Mouse (Mus musculus): ENCODE measurements around the gene Sik2.

Gene Sik2

GRCm38 (mm10) chr9:50986123-50986522 is 22.8 kb downstream of the Sik2 start:
- no peak for DNase-seq (ENCODE audit: low spot score)

GRCm38 (mm10) chr9:50981499-50982190 is 27.2 kb downstream of the Sik2 start:
- no peak for DNase-seq (ENCODE audit: low spot score)

GRCm38 (mm10) chr9:50974631-50975030 is 34.2 kb downstream of the Sik2 start:
- no peak for DNase-seq (ENCODE audit: low spot score)

GRCm38 (mm10) chr9:50970413-50970812 is 38.5 kb downstream of the Sik2 start:
- no peak for DNase-seq (ENCODE audit: low spot score)

GRCm38 (mm10) chr9:50969266-50969665 is 39.6 kb downstream of the Sik2 start:
- DNase-seq (ENCODE audit: low spot score): no peak

GRCm38 (mm10) chr9:50966277-50966676 is 42.6 kb downstream of the Sik2 start:
- no peak for DNase-seq (ENCODE audit: low spot score)

GRCm38 (mm10) chr9:50965392-50965791 is 43.5 kb downstream of the Sik2 start:
- no peak for DNase-seq (ENCODE audit: low spot score)

- DNase-seq (ENCODE audit: low spot score): no peak
Measured at GRCm38 (mm10) chr9:50964911-50965310, 44.0 kb downstream of the Sik2 start.

GRCm38 (mm10) chr9:50957956-50958489 is 50.9 kb downstream of the Sik2 start:
- no peak for DNase-seq (ENCODE audit: low spot score)

GRCm38 (mm10) chr9:50955176-50955575 is 53.7 kb downstream of the Sik2 start:
- no peak for DNase-seq (ENCODE audit: low spot score)

- DNase-seq (ENCODE audit: low spot score): no peak
Measured at GRCm38 (mm10) chr9:50948097-50948823, 60.6 kb downstream of the Sik2 start.

- DNase-seq (ENCODE audit: low spot score): no peak
Measured at GRCm38 (mm10) chr9:50946338-50946737, 62.5 kb downstream of the Sik2 start.

GRCm38 (mm10) chr9:50944826-50945225 is 64.0 kb downstream of the Sik2 start:
- no peak for DNase-seq (ENCODE audit: low spot score)

GRCm38 (mm10) chr9:50942711-50943110 is 66.2 kb downstream of the Sik2 start:
- no peak for DNase-seq (ENCODE audit: low spot score)

GRCm38 (mm10) chr9:50941804-50942401 is 67.0 kb downstream of the Sik2 start:
- no peak for DNase-seq (ENCODE audit: low spot score)

- no peak for DNase-seq (ENCODE audit: low spot score)
Measured at GRCm38 (mm10) chr9:50929986-50930385, 78.9 kb downstream of the Sik2 start.

- no peak for DNase-seq (ENCODE audit: low spot score)
Measured at GRCm38 (mm10) chr9:50925801-50926200, 83.1 kb downstream of the Sik2 start.

GRCm38 (mm10) chr9:50924454-50924853 is 84.4 kb downstream of the Sik2 start:
- no peak for DNase-seq (ENCODE audit: low spot score)

- no peak for DNase-seq (ENCODE audit: low spot score)
Measured at GRCm38 (mm10) chr9:50922363-50923153, 86.3 kb downstream of the Sik2 start.

GRCm38 (mm10) chr9:50920933-50921895 is 87.7 kb downstream of the Sik2 start:
- no peak for DNase-seq (ENCODE audit: low spot score)

- no peak for DNase-seq (ENCODE audit: low spot score)
Measured at GRCm38 (mm10) chr9:50919554-50919953, 89.3 kb downstream of the Sik2 start.
